Mouse (Mus musculus) embryonic fibroblast, embryonic 13.5 days (primary cell): ENCODE data around the gene Tnfsf9.

Source experiments
- CTCF ChIP-seq: IDR thresholded peaks from 2 replicates; pipeline ENCODE4 v1.5.1; 2011; ENCODE audit warnings: mild to moderate bottlenecking, control low read depth, low read length, moderate library complexity, borderline replicate concordance; ENCODE audit not compliant: insufficient read depth
- POLR2A ChIP-seq: IDR thresholded peaks from 2 replicates; pipeline ENCODE4 v1.6.1; 2011; ENCODE audit warnings: low read depth, mild to moderate bottlenecking, control low read depth, low read length, moderate library complexity

GRCm38 (mm10) chr17:57108040-57108665 is 3.0 kb downstream of the Tnfsf9 start:
- TF ChIP-seq POLR2A = no peak
- TF ChIP-seq CTCF = no peak
